Mouse (Mus musculus): ENCODE data around the gene Tacc2. TPM values are rescaled to one million over a fixed set of nuclear protein-coding genes. Genes with fewer than 3 reads are reported as not detected.
A peak's percentile ranks its signal among the peaks of the same experiment; 100 is the strongest.
"Not testable (repeated sequence)": the region's sequence is repeated elsewhere in the genome, so short reads cannot be mapped to it uniquely, and the experiment has no call there.

Tacc2 gene
- polyA plus RNA-seq (2016; fragmentation: Nextera tagmentation; extraction: Ambion mirVana) = 34.8 and 41.3 TPM in 2 replicates

DNA sequence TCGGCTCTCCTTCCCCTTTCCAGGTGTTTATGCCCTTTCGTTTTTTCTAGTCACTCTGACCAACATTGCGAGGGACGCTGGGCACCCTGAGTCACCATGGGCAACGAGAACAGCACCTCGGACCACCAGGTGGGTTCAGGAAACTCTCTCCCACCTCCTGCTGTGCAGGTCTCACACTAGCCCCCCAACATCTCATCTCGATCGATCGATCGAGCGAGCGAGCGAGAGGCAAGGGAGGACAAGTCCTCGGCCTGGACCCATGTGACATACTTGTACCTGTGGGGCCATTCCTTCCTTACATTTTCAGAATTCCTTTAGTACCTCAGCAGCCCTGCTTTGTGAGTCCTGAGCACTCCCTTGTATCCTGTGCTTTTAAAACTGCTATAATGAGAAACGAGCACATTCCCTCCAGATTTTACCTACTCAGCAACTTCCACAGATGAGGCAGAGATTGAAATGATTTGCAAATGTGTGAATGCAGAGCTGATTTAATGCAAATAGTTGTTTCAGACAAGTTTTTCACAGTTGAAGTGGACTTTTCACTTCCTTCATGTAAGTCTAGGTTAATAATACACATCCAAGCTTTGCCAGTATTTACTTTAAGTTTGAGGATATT, at the start of gene Tacc2:
TSS of gene Tacc2 (plus strand) at position 51 of the 616 bp plus-strand sequence.
- H3K9me3 ChIP-seq = no peaks in the 10 kb centered on the region
- peak within 1 kb of the TSS; percentile 45 for H3K4me2 ChIP-seq
- H3K27me3 ChIP-seq = no peaks in the 10 kb centered on the region
- H3K4me3 ChIP-seq (replicated peaks) = peak within 1 kb of the TSS; percentile 16
- H3K27ac ChIP-seq = peak within 1 kb of the TSS; percentile 31
- peaks cover 25% of the 10 kb centered on the region for H3K4me1 ChIP-seq (replicated peaks)
- no peaks in the 10 kb centered on the region for H3K36me3 ChIP-seq
- no peak for ATAC-seq (ENCODE audit: insufficient number of reproducible peaks, insufficient read depth, low FRiP score, low TSS enrichment, low read depth)
- H3K9ac ChIP-seq (replicated peaks) = no peak within 1 kb of the TSS; the same call in 1 of the 2 replicates
- 29% methylated on average over 15 of the region's 15 CpGs for WGBS

DNA sequence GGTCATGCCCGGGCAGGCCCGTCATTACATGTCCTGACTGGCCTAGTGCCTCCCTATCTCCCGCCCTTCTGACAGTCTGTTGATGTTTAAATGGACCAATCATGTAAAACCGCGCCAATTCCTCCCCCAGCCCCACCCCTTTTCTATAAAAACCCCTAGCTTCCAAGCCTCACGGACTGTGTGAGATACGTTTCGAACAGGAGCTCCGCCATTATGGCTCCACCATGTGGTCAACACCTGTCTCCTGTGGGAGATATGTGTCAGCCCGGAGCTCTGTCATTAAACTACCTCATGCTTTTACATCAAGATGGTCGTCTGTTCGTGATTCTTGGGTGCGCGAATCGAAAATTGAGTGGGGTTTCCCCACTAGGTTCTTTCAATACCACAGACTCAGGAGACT, 46.1 kb upstream of the Tacc2 start:
- H3K27ac ChIP-seq; H3K9ac ChIP-seq (replicated peaks); H3K4me3 ChIP-seq (replicated peaks); H3K4me2 ChIP-seq; H3K27me3 ChIP-seq; H3K9me3 ChIP-seq; ATAC-seq (ENCODE audit: insufficient number of reproducible peaks, insufficient read depth, low FRiP score, low TSS enrichment, low read depth): not testable (repeated sequence)
- Histone ChIP-seq H3K36me3 (peaks cover 67% of the 10 kb centered on the region), H3K4me1 (replicated peaks) (peaks cover 13% of the 10 kb centered on the region)
- 91% methylated on average over 15 of the region's 15 CpGs for WGBS

DNA sequence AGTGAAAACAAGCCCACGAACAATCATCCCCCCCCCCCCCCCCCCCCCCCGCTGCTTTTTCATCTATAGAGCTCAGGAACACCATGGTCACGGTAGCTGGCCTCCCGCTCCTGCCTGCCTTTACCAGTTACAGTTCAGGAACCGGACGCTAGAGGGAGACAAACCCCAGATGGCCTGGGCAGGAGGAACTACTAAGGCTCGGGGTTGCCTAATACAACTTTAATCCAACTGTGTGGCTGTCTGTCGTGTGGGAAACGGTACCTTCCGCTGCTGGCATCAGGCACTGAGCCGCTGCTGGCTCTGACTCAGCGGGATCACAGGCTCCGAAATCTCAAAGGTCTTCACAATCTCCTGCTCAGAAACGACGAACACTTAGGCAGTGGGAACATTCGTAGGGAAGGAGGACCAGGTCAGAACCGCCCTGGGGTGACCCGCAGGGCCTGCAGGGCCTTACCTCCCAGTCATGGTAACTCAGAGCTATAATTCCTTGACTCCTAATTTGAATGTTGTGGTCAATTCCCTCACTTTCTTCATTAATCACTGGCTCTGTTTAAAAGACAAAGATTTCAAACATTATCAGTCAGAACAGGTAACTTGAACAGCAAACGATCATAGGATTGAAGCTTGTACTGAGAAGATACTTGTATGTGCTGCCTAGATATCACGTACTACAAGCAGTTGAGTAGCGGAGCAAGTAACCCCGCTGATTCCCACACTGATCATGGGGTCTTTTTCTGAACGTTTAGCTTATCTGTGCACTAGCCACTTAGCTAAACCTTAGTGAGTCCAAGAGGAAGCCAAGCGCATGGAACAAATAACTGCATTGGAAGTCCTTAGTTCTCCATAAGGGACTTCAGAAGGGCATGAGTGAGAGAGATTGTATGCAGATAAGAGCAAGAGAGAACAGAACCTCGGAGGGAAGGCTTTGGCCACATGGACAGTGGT, 43.6 kb upstream of the Tacc2 start:
- Histone ChIP-seq H3K27ac (no peak overlapping the region), H3K27me3 (no peaks in the 10 kb centered on the region), H3K4me3 (replicated peaks) (no peak overlapping the region), H3K4me1 (replicated peaks) (no peaks in the 10 kb centered on the region), H3K36me3 (peaks cover 91% of the 10 kb centered on the region), H3K9ac (replicated peaks) (no peak overlapping the region), H3K9me3 (no peaks in the 10 kb centered on the region), H3K4me2 (no peak overlapping the region)
- peak; percentile 63; the same call in 1 of the 2 replicates for ATAC-seq (ENCODE audit: insufficient number of reproducible peaks, insufficient read depth, low FRiP score, low TSS enrichment, low read depth)
- 54% methylated on average over 25 of the region's 25 CpGs for WGBS

DNA sequence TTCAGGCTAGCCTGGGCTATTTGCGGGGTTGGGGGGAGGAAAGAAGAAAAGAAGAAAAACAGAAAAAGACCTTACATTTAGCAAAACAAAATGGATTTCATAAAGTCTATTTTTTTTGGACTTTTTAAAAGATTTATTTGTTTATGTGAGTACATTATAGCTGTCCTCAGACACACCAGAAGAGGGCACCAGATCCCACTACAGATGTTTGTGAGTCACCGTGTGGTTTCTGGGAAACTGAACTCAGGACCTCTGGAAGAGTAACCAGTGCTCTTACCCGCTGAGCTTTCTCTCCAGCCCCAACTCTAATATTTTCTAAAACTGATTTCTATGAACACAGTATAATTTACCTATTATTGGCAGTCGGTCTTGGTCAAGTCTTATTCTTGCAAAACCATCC, 42.1 kb upstream of the Tacc2 start:
- Histone ChIP-seq H3K4me1 (replicated peaks) (no peaks in the 10 kb centered on the region), H3K27ac (no peak overlapping the region), H3K9ac (replicated peaks) (no peak overlapping the region), H3K36me3 (peaks cover 94% of the 10 kb centered on the region), H3K4me3 (replicated peaks) (no peak overlapping the region), H3K4me2 (no peak overlapping the region), H3K9me3 (no peaks in the 10 kb centered on the region), H3K27me3 (no peaks in the 10 kb centered on the region)
- 92% methylated on average over 4 of the region's 4 CpGs for WGBS
- ATAC-seq (ENCODE audit: insufficient number of reproducible peaks, insufficient read depth, low FRiP score, low TSS enrichment, low read depth) = no peak

DNA sequence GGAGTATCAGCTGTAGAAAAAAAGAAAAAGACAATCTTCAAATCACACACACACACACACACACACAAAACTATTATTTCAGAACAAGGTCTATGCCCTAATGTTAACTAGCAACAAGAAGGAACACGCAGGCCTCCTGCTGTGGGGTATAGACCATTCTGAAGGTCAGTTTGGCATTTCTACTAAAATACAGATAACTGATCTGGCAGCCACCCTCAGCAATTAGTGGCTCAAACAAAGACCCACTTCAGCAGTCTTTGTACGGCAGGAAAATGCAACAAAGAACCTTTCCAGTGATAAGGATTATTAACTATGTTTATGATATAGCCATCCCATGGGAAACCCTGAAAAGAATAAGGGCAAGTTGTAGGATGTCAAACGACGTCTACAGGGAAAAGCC, 40.2 kb upstream of the Tacc2 start:
- no peaks in the 10 kb centered on the region for H3K27me3 ChIP-seq
- ATAC-seq (ENCODE audit: insufficient number of reproducible peaks, insufficient read depth, low FRiP score, low TSS enrichment, low read depth) = no peak
- H3K9ac ChIP-seq (replicated peaks) = no peak overlapping the region
- 96% methylated on average over 4 of the region's 4 CpGs for WGBS
- no peaks in the 10 kb centered on the region for H3K9me3 ChIP-seq
- peaks cover 96% of the 10 kb centered on the region for H3K36me3 ChIP-seq
- no peak overlapping the region for H3K4me2 ChIP-seq
- no peaks in the 10 kb centered on the region for H3K4me1 ChIP-seq (replicated peaks)
- H3K4me3 ChIP-seq (replicated peaks) = no peak overlapping the region
- no peak overlapping the region for H3K27ac ChIP-seq

DNA sequence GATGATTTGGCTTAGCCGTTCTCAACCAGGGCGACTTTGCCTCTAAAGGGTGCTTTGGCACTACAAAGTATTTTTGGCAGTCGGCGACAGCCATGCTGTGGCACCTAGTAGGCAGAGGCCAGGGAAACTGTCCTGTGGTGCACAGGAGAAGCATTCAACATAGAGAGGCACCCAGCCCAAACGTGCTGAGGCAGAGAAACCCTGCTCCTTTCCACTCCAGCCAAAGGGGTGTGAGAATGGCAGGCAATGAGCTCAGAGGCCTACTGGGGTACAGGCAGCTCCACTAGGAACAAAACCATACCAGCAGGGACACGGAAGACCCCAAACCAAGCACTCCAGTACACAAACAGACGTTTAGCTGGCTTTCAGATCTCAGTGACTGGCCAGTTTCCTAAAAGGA, 37.1 kb upstream of the Tacc2 start:
- H3K4me1 ChIP-seq (replicated peaks) = 0 out of 2 replicates have a peak, but pooled peaks cover 5% of the 10 kb centered on the region
- 90% methylated on average over 7 of the region's 7 CpGs for WGBS
- no peak overlapping the region for H3K27ac ChIP-seq
- no peak overlapping the region for H3K9ac ChIP-seq (replicated peaks)
- peaks cover 99% of the 10 kb centered on the region for H3K36me3 ChIP-seq
- no peaks in the 10 kb centered on the region for H3K27me3 ChIP-seq
- no peaks in the 10 kb centered on the region for H3K9me3 ChIP-seq
- no peak overlapping the region for H3K4me3 ChIP-seq (replicated peaks)
- no peak overlapping the region for H3K4me2 ChIP-seq
- ATAC-seq (ENCODE audit: insufficient number of reproducible peaks, insufficient read depth, low FRiP score, low TSS enrichment, low read depth) = no peak

DNA sequence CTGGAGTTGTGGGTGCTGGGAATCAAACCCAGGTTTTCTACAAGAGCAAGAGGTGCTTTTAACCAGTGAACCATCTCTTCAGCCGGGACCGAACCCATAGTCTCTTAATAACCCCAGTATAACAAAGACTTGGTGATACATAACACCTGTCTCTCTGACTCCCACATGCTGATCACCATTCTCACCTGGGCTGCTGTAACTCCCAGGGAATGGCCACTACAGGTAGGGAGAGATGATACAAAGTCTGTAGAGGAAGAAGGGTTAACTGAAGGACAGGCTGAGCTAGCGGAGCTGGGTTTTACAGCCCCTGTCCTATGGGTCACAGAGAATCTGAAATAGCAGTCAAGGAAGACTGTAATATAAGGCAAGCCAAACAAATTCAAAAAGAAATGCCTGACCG, 34.1 kb upstream of the Tacc2 start:
- H3K27me3 ChIP-seq = no peaks in the 10 kb centered on the region
- H3K9me3 ChIP-seq = no peaks in the 10 kb centered on the region
- H3K36me3 ChIP-seq = peaks cover 72% of the 10 kb centered on the region
- no peak overlapping the region for H3K4me3 ChIP-seq (replicated peaks)
- no peak overlapping the region for H3K4me2 ChIP-seq
- H3K9ac ChIP-seq (replicated peaks) = no peak overlapping the region
- 95% methylated on average over 4 of the region's 4 CpGs for WGBS
- peaks cover 15% of the 10 kb centered on the region for H3K4me1 ChIP-seq (replicated peaks)
- H3K27ac ChIP-seq = no peak overlapping the region
- no peak for ATAC-seq (ENCODE audit: insufficient number of reproducible peaks, insufficient read depth, low FRiP score, low TSS enrichment, low read depth)

DNA sequence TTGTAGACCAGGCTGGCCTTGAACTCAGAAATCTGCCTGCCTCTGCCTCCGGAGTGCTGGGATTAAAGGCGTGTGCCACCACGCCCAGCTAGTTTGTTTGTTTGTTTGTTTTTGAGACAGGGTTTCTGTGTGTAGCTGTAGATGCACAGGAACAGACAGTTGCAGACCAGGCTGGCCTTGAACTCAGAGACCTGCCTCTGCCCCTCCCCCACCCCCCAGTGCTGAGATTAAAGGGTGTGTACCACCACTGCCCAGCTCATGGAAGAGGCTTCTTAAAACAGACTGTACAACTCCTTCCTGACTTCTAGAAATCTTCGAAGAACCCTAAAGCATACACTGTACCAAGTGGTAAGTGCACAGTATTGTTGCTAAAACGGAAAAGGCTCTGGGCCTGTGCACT, 31.8 kb upstream of the Tacc2 start:
- Histone ChIP-seq H3K27me3 (no peaks in the 10 kb centered on the region), H3K4me1 (replicated peaks) (peaks cover 15% of the 10 kb centered on the region), H3K36me3 (peaks cover 50% of the 10 kb centered on the region), H3K9ac (replicated peaks) (peak overlapping the region; percentile 94; the same call in 1 of the 2 replicates), H3K4me2 (peak overlapping the region; percentile 75), H3K4me3 (replicated peaks) (peak overlapping the region; percentile 87), H3K27ac (no peak overlapping the region), H3K9me3 (no peaks in the 10 kb centered on the region)
- WGBS = 94% methylated on average over 5 of the region's 5 CpGs
- ATAC-seq (ENCODE audit: insufficient number of reproducible peaks, insufficient read depth, low FRiP score, low TSS enrichment, low read depth) = no peak

DNA sequence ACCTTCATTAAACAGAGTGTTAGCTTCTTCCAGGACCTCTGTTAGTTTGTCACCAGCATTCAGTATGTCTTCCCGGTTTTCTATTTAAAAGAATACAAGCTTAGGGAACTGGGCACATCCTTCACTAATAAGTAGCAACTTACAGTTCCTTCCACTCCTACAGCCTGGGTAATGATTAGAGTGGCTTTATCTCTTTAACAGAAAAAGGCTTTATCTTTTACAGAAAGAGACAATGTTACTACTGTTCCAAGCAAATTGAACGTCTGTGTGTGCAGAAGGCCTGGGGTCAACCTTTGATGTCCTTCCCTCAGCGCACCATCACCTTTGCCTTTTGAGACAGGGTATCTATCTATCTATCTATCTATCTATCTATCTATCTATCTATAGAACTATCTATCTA, 31.3 kb upstream of the Tacc2 start:
- H3K36me3 ChIP-seq = peaks cover 46% of the 10 kb centered on the region
- no peaks in the 10 kb centered on the region for H3K9me3 ChIP-seq
- ATAC-seq (ENCODE audit: insufficient number of reproducible peaks, insufficient read depth, low FRiP score, low TSS enrichment, low read depth) = no peak
- WGBS = 58% methylated on average over 3 of the region's 3 CpGs
- peak overlapping the region; percentile 94 for H3K9ac ChIP-seq (replicated peaks)
- peaks cover 15% of the 10 kb centered on the region for H3K4me1 ChIP-seq (replicated peaks)
- no peaks in the 10 kb centered on the region for H3K27me3 ChIP-seq
- H3K27ac ChIP-seq = no peak overlapping the region
- H3K4me2 ChIP-seq = peak overlapping the region; percentile 75
- peak overlapping the region; percentile 87 for H3K4me3 ChIP-seq (replicated peaks)

DNA sequence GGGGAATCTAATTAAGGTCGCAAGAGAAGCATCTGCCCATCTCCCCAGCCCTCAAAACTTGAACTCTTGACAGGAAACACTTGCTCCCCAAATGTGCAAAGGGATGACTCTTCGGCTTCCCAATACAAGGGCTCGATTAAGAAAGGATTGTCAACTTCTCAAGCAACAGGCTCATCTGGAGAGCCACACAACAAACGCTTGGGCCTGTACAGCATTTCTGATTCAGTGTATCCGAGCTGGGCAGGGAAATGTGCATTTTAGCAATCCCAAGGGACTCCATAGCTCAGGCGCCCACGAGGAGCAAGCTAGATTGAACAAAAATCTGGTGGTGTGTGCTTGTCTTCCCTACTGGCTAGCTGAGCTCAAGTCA, 30.8 kb upstream of the Tacc2 start:
- ATAC-seq (ENCODE audit: insufficient number of reproducible peaks, insufficient read depth, low FRiP score, low TSS enrichment, low read depth) = no peak
- peak overlapping the region; percentile 87 for H3K4me3 ChIP-seq (replicated peaks)
- no peaks in the 10 kb centered on the region for H3K9me3 ChIP-seq
- peaks cover 41% of the 10 kb centered on the region for H3K36me3 ChIP-seq
- peak overlapping the region; percentile 75 for H3K4me2 ChIP-seq
- peak overlapping the region; percentile 94 for H3K9ac ChIP-seq (replicated peaks)
- H3K27me3 ChIP-seq = no peaks in the 10 kb centered on the region
- peak overlapping the region; percentile 100 for H3K27ac ChIP-seq
- H3K4me1 ChIP-seq (replicated peaks) = peaks cover 15% of the 10 kb centered on the region
- WGBS = 5% methylated on average over 7 of the region's 7 CpGs

DNA sequence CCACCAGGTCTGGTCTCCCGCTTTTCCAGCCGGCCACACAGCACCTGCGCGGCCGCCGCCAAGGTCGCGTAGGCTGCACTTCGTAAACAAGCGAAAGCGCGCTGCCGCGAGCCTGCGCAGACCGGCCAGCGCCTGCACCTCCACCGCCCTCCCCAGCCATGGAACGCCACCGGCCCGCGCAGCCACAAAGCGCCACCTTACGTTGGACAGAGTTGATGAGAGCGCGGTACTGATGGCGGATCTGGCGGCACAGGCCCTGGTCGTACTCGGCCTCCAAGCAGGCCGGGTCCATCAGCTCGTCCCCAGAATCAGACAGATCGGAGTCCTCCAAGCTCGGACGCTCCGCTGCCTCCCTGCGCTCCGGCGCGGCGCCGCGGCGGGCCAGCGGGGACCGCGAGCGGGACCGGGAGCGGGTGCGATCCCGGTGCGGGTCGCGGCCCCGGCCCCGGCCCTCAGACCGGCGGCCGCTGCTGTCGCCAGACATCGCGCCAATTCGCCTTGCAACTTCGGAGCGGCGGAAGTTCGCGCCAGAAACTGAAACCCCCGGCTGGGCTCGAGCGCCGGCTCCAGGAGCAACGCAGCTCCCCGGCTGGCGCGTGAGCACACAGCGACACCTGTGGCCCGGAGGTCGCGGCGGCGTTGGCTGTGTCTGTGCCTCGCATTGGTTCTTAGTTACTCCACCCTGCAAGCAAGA, 30.3 kb upstream of the Tacc2 start:
- ATAC-seq (ENCODE audit: insufficient number of reproducible peaks, insufficient read depth, low FRiP score, low TSS enrichment, low read depth) = peak; percentile 90
- WGBS = under 1% methylated on average over 84 of the region's 84 CpGs
- peak overlapping the region; percentile 87 for H3K4me3 ChIP-seq (replicated peaks)

More for the DNA sequence above, 30.3 kb upstream of the Tacc2 start:
- H3K9me3 ChIP-seq = no peaks in the 10 kb centered on the region
- peak overlapping the region; percentile 75 for H3K4me2 ChIP-seq
- peaks cover 15% of the 10 kb centered on the region for H3K4me1 ChIP-seq (replicated peaks)
- H3K9ac ChIP-seq (replicated peaks) = peak overlapping the region; percentile 94
- H3K36me3 ChIP-seq = peaks cover 36% of the 10 kb centered on the region
- H3K27ac ChIP-seq = peak overlapping the region; percentile 100
- no peaks in the 10 kb centered on the region for H3K27me3 ChIP-seq

All from limb, embryonic 12.5 days (tissue).